Mouse (Mus musculus) myocyte (in vitro differentiated cells): ENCODE measurements around the gene Mamstr. TPM values are rescaled to one million over a fixed set of nuclear protein-coding genes. Genes with fewer than 3 reads are reported as not detected.

Source experiments
- H3K27me3 ChIP-seq: one replicate; pipeline ENCODE4 v1.6.1; 2011; ENCODE audit not compliant: control insufficient read depth, insufficient read depth, insufficient read length
- H3K36me3 ChIP-seq: one replicate; pipeline ENCODE4 v1.6.1; 2011; ENCODE audit not compliant: control insufficient read depth, insufficient read depth
- H3K4me2 ChIP-seq: one replicate; pipeline ENCODE4 v1.6.1; 2011; ENCODE audit warnings: low read depth, control low read depth
- H3K4me3 ChIP-seq: one replicate; pipeline ENCODE4 v1.5.1; 2011; ENCODE audit warnings: mild to moderate bottlenecking, control low read depth, moderate library complexity
- H3K79me2 ChIP-seq: one replicate; pipeline ENCODE4 v1.6.1; 2011; ENCODE audit not compliant: control insufficient read depth, insufficient read depth
- H3ac ChIP-seq: one replicate; pipeline ENCODE4 v1.6.1; 2011; ENCODE audit not compliant: control insufficient read depth, insufficient read length
- CEBPB ChIP-seq: IDR thresholded peaks from 2 replicates; pipeline ENCODE4 v1.6.1; 2011; ENCODE audit warnings: mild to moderate bottlenecking, moderate library complexity; ENCODE audit not compliant: poor library complexity, insufficient read depth, severe bottlenecking
- E2F4 ChIP-seq: IDR thresholded peaks from one replicate; pipeline ENCODE4 v1.6.1; 2011; ENCODE audit warnings: mild to moderate bottlenecking, control low read depth, moderate library complexity; ENCODE audit not compliant: insufficient read depth
- MAX ChIP-seq: IDR thresholded peaks from one replicate; pipeline ENCODE4 v1.6.1; 2011; ENCODE audit warnings: low read depth, mild to moderate bottlenecking, control low read depth
- MYOD1 ChIP-seq, 3 experiments: IDR thresholded peaks; one replicate each; pipeline ENCODE4 v1.6.1; 2011; ENCODE audit warnings: control low read depth in 2 of 3, low read depth in 2 of 3, mild to moderate bottlenecking in 2 of 3, moderate library complexity in 1 of 3; ENCODE audit not compliant: insufficient read length in 2 of 3, control insufficient read depth in 1 of 3
- MYOG ChIP-seq, 3 experiments: IDR thresholded peaks; one replicate each; pipeline ENCODE4 v1.6.1; 2011; ENCODE audit warnings: control low read depth in 2 of 3, low read depth in 2 of 3, mild to moderate bottlenecking in 2 of 3; ENCODE audit not compliant: insufficient read length in 2 of 3, control insufficient read depth in 1 of 3, insufficient read depth in 1 of 3
- POLR2A ChIP-seq: IDR thresholded peaks from one replicate; pipeline ENCODE4 v1.6.1; 2011; ENCODE audit warnings: low read depth, mild to moderate bottlenecking, control low read depth, moderate library complexity; ENCODE audit not compliant: insufficient read length
- POLR2AphosphoS2 ChIP-seq: IDR thresholded peaks from one replicate; pipeline ENCODE4 v1.6.1; 2011; ENCODE audit warnings: low read depth, control low read depth; ENCODE audit not compliant: insufficient read length
- REST ChIP-seq: IDR thresholded peaks from one replicate; pipeline ENCODE4 v1.6.1; 2011; ENCODE audit warnings: mild to moderate bottlenecking, control low read depth, moderate library complexity; ENCODE audit not compliant: insufficient read depth, insufficient read length
- SRF ChIP-seq: IDR thresholded peaks from one replicate; pipeline ENCODE4 v1.6.1; 2011; ENCODE audit warnings: low read depth; ENCODE audit not compliant: control insufficient read depth, insufficient read length
- TCF12 ChIP-seq: IDR thresholded peaks from one replicate; pipeline ENCODE4 v1.6.1; 2011; ENCODE audit warnings: mild to moderate bottlenecking, control low read depth; ENCODE audit not compliant: poor library complexity, insufficient read depth, severe bottlenecking
- TCF3 ChIP-seq: IDR thresholded peaks from one replicate; pipeline ENCODE4 v1.6.1; 2011; ENCODE audit warnings: low read depth, control low read depth; ENCODE audit not compliant: insufficient read length
- USF1 ChIP-seq: IDR thresholded peaks from one replicate; pipeline ENCODE4 v1.6.1; 2011; ENCODE audit warnings: low read depth, mild to moderate bottlenecking, control low read depth, moderate library complexity
- polyA plus RNA-seq: library from polyadenylated mRNA; unstranded; fragments of >200 nt; fragmentation: generic; extraction: Trizol; gene quantifications from one replicate; pipeline ENCODE4 v1.2.1, GENCODE M21; 2012; ENCODE audit warnings: missing spikeins

The Mamstr gene
- polyA plus RNA-seq, 1 experiment = 12.5 TPM

- Histone ChIP-seq H3K36me3 (no peaks in the 10 kb centered on the region), H3ac (no peak overlapping the region), H3K4me3 (no peak overlapping the region), H3K79me2 (no peaks in the 10 kb centered on the region), H3K27me3 (no peaks in the 10 kb centered on the region), H3K4me2 (peak overlapping the region; percentile 47)
- no peak for TF ChIP-seq REST
- TF ChIP-seq USF1 = no peak
- no peak for TF ChIP-seq MYOD1 (IDR thresholded peaks at IDR 0.05; ENCODE audit: control insufficient read depth in 1 of 3, insufficient read length in 2 of 3, low read depth in 2 of 3)
- TF ChIP-seq POLR2A = peak; percentile 44
- peak; percentile 90 for TF ChIP-seq E2F4
- peak; percentile 24 for TF ChIP-seq POLR2AphosphoS2
- TF ChIP-seq SRF = no peak
Measured at GRCm38 (mm10) chr7:45638623-45639401, 965 bp upstream of the Mamstr start.

DNA sequence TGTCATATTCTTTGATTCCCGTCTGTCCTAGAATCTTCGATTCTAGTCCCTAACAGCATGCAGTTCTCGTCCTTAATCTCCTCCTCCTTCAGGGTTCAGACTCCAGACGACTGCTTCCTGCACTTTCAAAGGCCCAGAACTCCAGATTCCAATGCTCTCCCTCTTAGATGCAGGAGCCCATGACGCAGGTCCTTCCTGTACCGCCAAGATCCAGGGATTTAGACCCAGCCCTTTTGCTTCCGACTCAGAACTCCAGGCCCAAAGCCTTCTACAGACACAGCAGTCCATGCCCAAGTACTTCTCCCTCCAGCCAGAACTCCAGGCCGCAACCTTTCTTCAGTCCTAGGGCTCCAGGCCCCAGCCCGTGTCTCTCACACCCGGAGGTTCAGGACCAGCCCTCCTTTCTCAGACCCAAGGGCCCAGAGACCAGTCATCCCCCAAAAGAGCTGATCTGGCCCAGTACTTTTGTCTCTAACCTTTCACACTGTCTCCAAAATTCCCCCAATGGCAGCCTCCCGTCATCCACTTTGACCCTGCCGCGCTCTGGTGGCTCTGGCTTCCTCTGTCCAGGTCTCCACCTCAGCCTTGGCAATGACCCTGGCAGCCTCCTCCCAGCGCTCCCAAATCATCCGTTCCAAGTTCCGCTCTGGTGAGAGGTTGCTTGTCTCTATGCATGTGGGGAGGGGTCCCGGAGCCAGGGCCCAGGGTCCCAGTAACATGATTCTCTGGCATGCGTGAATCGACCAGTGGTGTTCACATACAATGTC lies 597 bp downstream of the Mamstr start:
- no peaks in the 10 kb centered on the region for H3K27me3 ChIP-seq
- peak overlapping the region; percentile 64 for H3K4me2 ChIP-seq
- no peak overlapping the region for H3ac ChIP-seq
- H3K36me3 ChIP-seq = no peaks in the 10 kb centered on the region
- H3K79me2 ChIP-seq = no peaks in the 10 kb centered on the region
- H3K4me3 ChIP-seq = peak overlapping the region; percentile 16
- TF ChIP-seq USF1 (no peak), MYOD1 (IDR thresholded peaks at IDR 0.05; ENCODE audit: control insufficient read depth in 1 of 3, insufficient read length in 2 of 3, low read depth in 2 of 3) (no peak), TCF3 (no peak), REST (no peak), CEBPB (no peak), MAX (no peak), POLR2AphosphoS2 (no peak)

DNA sequence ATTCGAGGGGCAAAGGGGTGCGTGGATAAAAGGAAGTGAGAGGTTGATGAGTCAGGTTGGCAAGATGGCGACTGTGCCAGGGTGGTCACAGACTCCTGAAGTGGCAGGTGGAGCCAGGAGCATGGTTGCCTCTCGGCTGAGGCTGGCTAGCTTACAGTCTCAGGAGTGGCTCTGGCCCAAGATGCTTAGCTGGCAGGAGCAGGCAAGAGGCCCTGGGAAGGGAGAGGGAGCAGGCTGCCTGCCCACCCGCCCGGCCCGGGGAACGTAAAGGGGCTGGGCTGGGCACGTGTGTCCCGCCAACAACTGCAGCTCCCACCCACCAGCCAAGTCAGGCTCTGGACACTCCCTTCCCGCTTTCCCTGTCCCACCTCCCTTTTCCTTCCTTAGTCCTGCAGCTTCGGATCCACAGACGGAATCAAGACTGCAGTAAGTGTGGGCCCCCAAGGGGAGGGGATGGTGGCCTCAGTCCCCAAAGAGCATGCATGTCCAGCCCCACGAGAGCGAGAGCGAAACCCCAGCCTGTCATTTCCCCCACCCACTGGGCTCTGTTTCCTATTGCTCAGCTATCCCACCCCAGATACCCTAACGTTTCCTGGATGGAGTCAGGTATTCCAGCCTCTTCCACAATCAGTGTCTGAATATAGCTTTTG lies 1.7 kb downstream of the Mamstr start:
- H3ac ChIP-seq = no peak overlapping the region
- peak overlapping the region; percentile 76 for H3K4me2 ChIP-seq
- H3K27me3 ChIP-seq = no peaks in the 10 kb centered on the region
- no peaks in the 10 kb centered on the region for H3K36me3 ChIP-seq
- H3K79me2 ChIP-seq = no peaks in the 10 kb centered on the region
- TF ChIP-seq TCF12 (no peak), MYOG (IDR thresholded peaks at IDR 0.05; ENCODE audit: control insufficient read depth in 1 of 3, insufficient read depth in 1 of 3, insufficient read length in 2 of 3, low read depth in 2 of 3) (peak in 1 of 3 experiments; percentile 50), USF1 (no peak), REST (no peak), POLR2AphosphoS2 (peak; percentile 27), POLR2A (peak; percentile 27), MAX (no peak), MYOD1 (IDR thresholded peaks at IDR 0.05; ENCODE audit: control insufficient read depth in 1 of 3, insufficient read length in 2 of 3, low read depth in 2 of 3) (peak in 1 of 3 experiments; percentile 42), CEBPB (no peak)
- peak overlapping the region; percentile 16 for H3K4me3 ChIP-seq

DNA sequence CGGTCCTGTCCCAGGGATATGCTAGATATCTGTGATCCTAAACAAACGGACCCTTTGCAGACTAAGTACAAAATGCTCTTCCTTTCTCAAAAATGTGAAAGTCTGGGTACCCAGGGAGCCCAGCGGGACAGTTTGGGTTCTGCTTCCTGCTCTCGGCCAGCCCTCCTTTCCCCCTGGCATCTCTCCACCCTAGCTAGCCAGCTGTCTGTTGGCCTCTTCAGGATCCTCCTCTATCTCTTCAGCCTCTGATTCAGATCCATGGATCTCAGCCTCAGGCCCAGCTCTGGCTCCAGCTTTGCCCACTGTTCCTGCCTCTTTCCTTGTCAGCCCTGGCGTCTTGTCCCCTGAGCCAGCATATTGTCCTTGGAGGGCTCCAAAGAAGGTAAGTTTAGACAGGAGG lies 2.3 kb downstream of the Mamstr start:
- Histone ChIP-seq H3K79me2 (no peaks in the 10 kb centered on the region), H3K4me2 (peak overlapping the region; percentile 76), H3K36me3 (no peaks in the 10 kb centered on the region), H3K27me3 (no peaks in the 10 kb centered on the region), H3ac (no peak overlapping the region), H3K4me3 (peak overlapping the region; percentile 6)
- TF ChIP-seq MAX (no peak), MYOD1 (IDR thresholded peaks at IDR 0.05; ENCODE audit: control insufficient read depth in 1 of 3, insufficient read length in 2 of 3, low read depth in 2 of 3) (peak in 1 of 3 experiments; percentile 29), MYOG (IDR thresholded peaks at IDR 0.05; ENCODE audit: control insufficient read depth in 1 of 3, insufficient read depth in 1 of 3, insufficient read length in 2 of 3, low read depth in 2 of 3) (peak in 1 of 3 experiments; percentile 42)
